Mouse (Mus musculus): ENCODE data around the gene Rala. TPM values are rescaled to one million over a fixed set of nuclear protein-coding genes. Genes with fewer than 3 reads are reported as not detected.
A peak's percentile ranks its signal among the peaks of the same experiment; 100 is the strongest.

Rala gene
- polyA plus RNA-seq, 1 experiment from 2014 or later, result 107 TPM

- no peak overlapping the region for H3K9ac ChIP-seq (ENCODE audit: low read length)
- no peaks in the 10 kb centered on the region for H3K36me3 ChIP-seq (ENCODE audit: control insufficient read depth, insufficient read depth, low read length)
- H3K4me2 ChIP-seq (ENCODE audit: low read depth, low read length), result no peak overlapping the region
- H3K27me3 ChIP-seq (ENCODE audit: control insufficient read depth, insufficient read depth, low read depth, low read length), result no peaks in the 10 kb centered on the region
- H3K27ac ChIP-seq (ENCODE audit: low read length), result no peak overlapping the region
- ATAC-seq (ENCODE audit: low read depth), result no peak
- WGBS, result 73% methylated on average over 9 of the region's 9 CpGs
- no peaks in the 10 kb centered on the region for H3K4me1 ChIP-seq (replicated peaks; ENCODE audit: control insufficient read depth, insufficient read depth, low read length)
- no peak overlapping the region for H3K4me3 ChIP-seq (ENCODE audit: low read length)
- peaks cover 5% of the 10 kb centered on the region; the same call in 1 of the 2 replicates for H3K9me3 ChIP-seq (ENCODE audit: control insufficient read depth, low read length)
Measured at GRCm38 (mm10) chr13:17857046-17857445, 87.0 kb downstream of the Rala start.

DNA sequence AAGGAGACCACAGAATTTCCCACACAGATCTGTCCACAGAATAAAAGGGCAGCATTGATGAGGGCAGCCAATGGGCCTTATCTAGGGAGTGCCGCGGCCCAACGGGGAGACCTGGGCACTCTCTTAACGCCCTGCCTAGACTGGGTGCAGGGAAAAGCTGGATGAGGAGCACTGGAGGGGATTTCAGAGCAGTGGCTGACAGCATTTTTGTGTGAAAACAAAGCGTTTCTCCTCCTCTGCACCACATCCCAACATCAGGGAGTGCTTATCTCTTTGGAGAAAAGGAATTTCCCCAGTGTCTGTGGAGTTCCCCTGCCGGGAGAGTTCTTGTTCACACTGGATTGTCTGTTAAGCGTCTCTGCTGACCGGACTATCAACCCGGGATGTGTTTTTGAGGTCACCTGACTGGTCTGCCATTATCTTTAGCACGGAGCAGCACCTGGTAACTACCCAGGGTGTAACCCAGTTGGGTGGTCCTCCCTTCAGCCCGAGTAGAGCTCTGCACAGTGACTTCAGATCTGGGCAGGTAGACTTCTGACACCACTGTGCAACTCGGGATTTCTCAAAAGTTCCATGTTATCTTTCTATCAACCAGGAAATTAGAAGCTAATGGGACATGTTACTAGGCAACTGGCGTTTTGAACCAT is 88.4 kb downstream of the Rala start:
- no peak overlapping the region for H3K4me3 ChIP-seq (ENCODE audit: low read length)
- 0 out of 2 replicates have a peak, but pooled peaks have one; percentile 52 for ATAC-seq (ENCODE audit: low read depth)
- H3K4me1 ChIP-seq (replicated peaks; ENCODE audit: control insufficient read depth, insufficient read depth, low read length), result no peaks in the 10 kb centered on the region
- H3K9ac ChIP-seq (ENCODE audit: low read length), result no peak overlapping the region
- peaks cover 5% of the 10 kb centered on the region; the same call in 1 of the 2 replicates for H3K9me3 ChIP-seq (ENCODE audit: control insufficient read depth, low read length)
- H3K27me3 ChIP-seq (ENCODE audit: control insufficient read depth, insufficient read depth, low read depth, low read length), result no peaks in the 10 kb centered on the region
- no peaks in the 10 kb centered on the region for H3K36me3 ChIP-seq (ENCODE audit: control insufficient read depth, insufficient read depth, low read length)
- H3K27ac ChIP-seq (ENCODE audit: low read length), result no peak overlapping the region
- 6% methylated on average over 13 of the region's 13 CpGs for WGBS
- H3K4me2 ChIP-seq (ENCODE audit: low read depth, low read length), result peak overlapping the region; percentile 23

DNA sequence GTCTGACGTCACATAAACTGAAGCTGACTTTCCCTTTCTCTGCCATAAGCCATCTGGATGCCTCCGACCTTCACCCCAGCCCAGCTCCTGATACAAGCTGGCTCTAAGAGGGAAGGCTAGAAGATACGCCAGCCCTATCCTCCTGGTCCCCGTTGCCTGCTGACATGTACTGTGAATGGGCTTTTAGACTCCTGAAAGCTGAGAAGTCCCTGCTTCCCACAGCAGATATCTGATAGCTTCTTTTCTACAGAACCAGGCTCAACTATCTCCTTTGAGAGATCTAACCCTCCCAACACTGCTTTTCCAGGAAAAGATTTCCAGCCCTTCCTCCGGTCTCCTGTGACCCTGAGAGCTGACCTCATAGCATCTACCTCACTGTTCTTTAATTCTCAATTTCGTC is 89.3 kb downstream of the Rala start:
- peaks cover 5% of the 10 kb centered on the region; the same call in 1 of the 2 replicates for H3K9me3 ChIP-seq (ENCODE audit: control insufficient read depth, low read length)
- 44% methylated on average over 6 of the region's 6 CpGs for WGBS
- no peak overlapping the region for H3K4me2 ChIP-seq (ENCODE audit: low read depth, low read length)
- no peak overlapping the region for H3K9ac ChIP-seq (ENCODE audit: low read length)
- H3K27me3 ChIP-seq (ENCODE audit: control insufficient read depth, insufficient read depth, low read depth, low read length), result no peaks in the 10 kb centered on the region
- H3K4me3 ChIP-seq (ENCODE audit: low read length), result no peak overlapping the region
- no peak overlapping the region for H3K27ac ChIP-seq (ENCODE audit: low read length)
- no peaks in the 10 kb centered on the region for H3K4me1 ChIP-seq (replicated peaks; ENCODE audit: control insufficient read depth, insufficient read depth, low read length)
- H3K36me3 ChIP-seq (ENCODE audit: control insufficient read depth, insufficient read depth, low read length), result no peaks in the 10 kb centered on the region
- ATAC-seq (ENCODE audit: low read depth), result no peak

- H3K27me3 ChIP-seq (ENCODE audit: control insufficient read depth, insufficient read depth, low read depth, low read length), result no peaks in the 10 kb centered on the region
- H3K4me1 ChIP-seq (replicated peaks; ENCODE audit: control insufficient read depth, insufficient read depth, low read length), result no peaks in the 10 kb centered on the region
- no peak overlapping the region for H3K9ac ChIP-seq (ENCODE audit: low read length)
- no peak overlapping the region for H3K27ac ChIP-seq (ENCODE audit: low read length)
- no peak overlapping the region for H3K4me3 ChIP-seq (ENCODE audit: low read length)
- 82% methylated on average over 2 of the region's 2 CpGs for WGBS
- H3K4me2 ChIP-seq (ENCODE audit: low read depth, low read length), result no peak overlapping the region
- ATAC-seq (ENCODE audit: low read depth), result no peak
- H3K36me3 ChIP-seq (ENCODE audit: control insufficient read depth, insufficient read depth, low read length), result no peaks in the 10 kb centered on the region
- no peaks in the 10 kb centered on the region for H3K9me3 ChIP-seq (ENCODE audit: control insufficient read depth, low read length)
Measured at GRCm38 (mm10) chr13:17843336-17843735, 100.7 kb downstream of the Rala start.

- H3K4me2 ChIP-seq (ENCODE audit: low read depth, low read length), result no peak overlapping the region
- 54% methylated on average over 4 of the region's 4 CpGs for WGBS
- ATAC-seq (ENCODE audit: low read depth), result no peak
- no peak overlapping the region for H3K9ac ChIP-seq (ENCODE audit: low read length)
- no peaks in the 10 kb centered on the region for H3K36me3 ChIP-seq (ENCODE audit: control insufficient read depth, insufficient read depth, low read length)
- H3K9me3 ChIP-seq (ENCODE audit: control insufficient read depth, low read length), result no peaks in the 10 kb centered on the region
- no peak overlapping the region for H3K4me3 ChIP-seq (ENCODE audit: low read length)
- H3K27ac ChIP-seq (ENCODE audit: low read length), result no peak overlapping the region
- H3K27me3 ChIP-seq (ENCODE audit: control insufficient read depth, insufficient read depth, low read depth, low read length), result no peaks in the 10 kb centered on the region
- no peaks in the 10 kb centered on the region for H3K4me1 ChIP-seq (replicated peaks; ENCODE audit: control insufficient read depth, insufficient read depth, low read length)
Measured at GRCm38 (mm10) chr13:17842756-17843155, 101.3 kb downstream of the Rala start.

DNA sequence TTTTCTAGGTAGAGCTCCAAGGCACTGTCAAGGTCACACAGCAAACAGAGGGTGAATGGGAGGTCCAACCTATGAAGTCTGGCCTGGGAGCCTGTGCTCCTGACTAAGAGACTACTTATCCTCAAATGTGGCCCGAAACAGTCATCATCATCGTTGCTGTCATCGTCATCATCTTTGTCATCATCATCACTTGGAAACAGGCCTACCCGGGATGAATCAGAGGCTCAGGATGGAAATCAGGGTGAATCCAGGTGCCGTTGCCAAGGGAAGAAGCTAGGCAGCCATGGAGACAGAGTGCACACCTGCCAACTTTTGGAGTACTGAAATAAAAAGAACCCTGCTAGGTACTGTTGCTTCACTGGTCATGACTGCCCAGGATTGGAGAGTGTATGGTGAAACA is 104.9 kb downstream of the Rala start:
- Histone ChIP-seq H3K36me3 (ENCODE audit: control insufficient read depth, insufficient read depth, low read length) (no peaks in the 10 kb centered on the region), H3K9me3 (ENCODE audit: control insufficient read depth, low read length) (no peaks in the 10 kb centered on the region), H3K27me3 (ENCODE audit: control insufficient read depth, insufficient read depth, low read depth, low read length) (no peaks in the 10 kb centered on the region), H3K4me2 (ENCODE audit: low read depth, low read length) (no peak overlapping the region), H3K27ac (ENCODE audit: low read length) (no peak overlapping the region), H3K4me1 (replicated peaks; ENCODE audit: control insufficient read depth, insufficient read depth, low read length) (no peaks in the 10 kb centered on the region), H3K4me3 (ENCODE audit: low read length) (no peak overlapping the region), H3K9ac (ENCODE audit: low read length) (no peak overlapping the region)
- 90% methylated on average over 5 of the region's 5 CpGs for WGBS
- ATAC-seq (ENCODE audit: low read depth), result no peak

DNA sequence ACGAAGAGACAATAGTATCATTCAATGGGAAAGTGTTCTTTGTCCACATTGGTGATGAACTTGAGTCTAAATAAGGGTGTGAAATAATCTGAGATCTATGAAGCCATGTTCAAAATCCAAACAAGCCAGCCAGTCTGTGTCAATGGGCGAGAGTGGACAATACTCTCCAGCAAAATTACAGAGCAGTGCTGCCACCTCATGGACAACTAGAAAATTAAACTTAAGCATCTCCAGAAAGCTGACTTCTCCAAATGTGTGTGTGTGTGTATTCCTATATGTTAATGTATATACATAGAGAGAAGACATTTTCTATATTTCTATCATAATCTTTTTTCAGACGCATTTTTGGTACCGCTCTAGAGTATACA is 105.6 kb downstream of the Rala start:
- no peaks in the 10 kb centered on the region for H3K27me3 ChIP-seq (ENCODE audit: control insufficient read depth, insufficient read depth, low read depth, low read length)
- H3K27ac ChIP-seq (ENCODE audit: low read length), result no peak overlapping the region
- no peak overlapping the region for H3K4me3 ChIP-seq (ENCODE audit: low read length)
- no peak overlapping the region for H3K4me2 ChIP-seq (ENCODE audit: low read depth, low read length)
- ATAC-seq (ENCODE audit: low read depth), result peak; percentile 64
- no peaks in the 10 kb centered on the region for H3K4me1 ChIP-seq (replicated peaks; ENCODE audit: control insufficient read depth, insufficient read depth, low read length)
- no peak overlapping the region for H3K9ac ChIP-seq (ENCODE audit: low read length)
- no peaks in the 10 kb centered on the region for H3K9me3 ChIP-seq (ENCODE audit: control insufficient read depth, low read length)
- H3K36me3 ChIP-seq (ENCODE audit: control insufficient read depth, insufficient read depth, low read length), result no peaks in the 10 kb centered on the region
- WGBS, result 28% methylated on average over 4 of the region's 4 CpGs

GRCm38 (mm10) chr13:17837610-17838483 is 106.2 kb downstream of the Rala start:
- H3K27ac ChIP-seq (ENCODE audit: low read length), result no peak overlapping the region
- H3K4me3 ChIP-seq (ENCODE audit: low read length), result no peak overlapping the region
- no peaks in the 10 kb centered on the region for H3K9me3 ChIP-seq (ENCODE audit: control insufficient read depth, low read length)
- 35% methylated on average over 16 of the region's 16 CpGs for WGBS
- H3K9ac ChIP-seq (ENCODE audit: low read length), result no peak overlapping the region
- ATAC-seq (ENCODE audit: low read depth), result peak; percentile 56
- H3K36me3 ChIP-seq (ENCODE audit: control insufficient read depth, insufficient read depth, low read length), result no peaks in the 10 kb centered on the region
- H3K27me3 ChIP-seq (ENCODE audit: control insufficient read depth, insufficient read depth, low read depth, low read length), result no peaks in the 10 kb centered on the region
- no peak overlapping the region for H3K4me2 ChIP-seq (ENCODE audit: low read depth, low read length)
- no peaks in the 10 kb centered on the region for H3K4me1 ChIP-seq (replicated peaks; ENCODE audit: control insufficient read depth, insufficient read depth, low read length)

GRCm38 (mm10) chr13:17836808-17837207 is 107.2 kb downstream of the Rala start:
- no peaks in the 10 kb centered on the region for H3K27me3 ChIP-seq (ENCODE audit: control insufficient read depth, insufficient read depth, low read depth, low read length)
- no peaks in the 10 kb centered on the region for H3K9me3 ChIP-seq (ENCODE audit: control insufficient read depth, low read length)
- no peak overlapping the region for H3K27ac ChIP-seq (ENCODE audit: low read length)
- no peak overlapping the region for H3K4me2 ChIP-seq (ENCODE audit: low read depth, low read length)
- no peak for ATAC-seq (ENCODE audit: low read depth)
- no peaks in the 10 kb centered on the region for H3K36me3 ChIP-seq (ENCODE audit: control insufficient read depth, insufficient read depth, low read length)
- H3K4me1 ChIP-seq (replicated peaks; ENCODE audit: control insufficient read depth, insufficient read depth, low read length), result no peaks in the 10 kb centered on the region
- no peak overlapping the region for H3K4me3 ChIP-seq (ENCODE audit: low read length)
- H3K9ac ChIP-seq (ENCODE audit: low read length), result no peak overlapping the region
- 65% methylated on average over 7 of the region's 7 CpGs for WGBS
